Mouse (Mus musculus): Measurements from ENCODE around the gene Il3ra. TPM values are rescaled to one million over a fixed set of nuclear protein-coding genes. Genes with fewer than 3 reads are reported as not detected.
A peak's percentile ranks its signal among the peaks of the same experiment; 100 is the strongest.

Gene Il3ra
- polyA plus RNA-seq, 1 experiment from 2014 or later = 2.0 TPM

GRCm38 (mm10) chr14:14350263-14351147 lies 4.4 kb downstream of the Il3ra start:
- DNase-seq (ENCODE audit: low spot score) = no peak
- H3K9me3 ChIP-seq (replicated peaks) = peaks cover 89% of the 10 kb centered on the region

GRCm38 (mm10) chr14:14351148-14351455 lies 5.0 kb downstream of the Il3ra start:
- peaks cover 40% of the 10 kb centered on the region for H3K36me3 ChIP-seq
- H3K27me3 ChIP-seq (ENCODE audit: low read depth, poor library complexity, severe bottlenecking) = no peaks in the 10 kb centered on the region
- no peak for DNase-seq (ENCODE audit: low spot score)
- H3K27ac ChIP-seq (replicated peaks) = no peak overlapping the region
- WGBS = 99% methylated on average over 7 of the region's 7 CpGs
- H3K4me3 ChIP-seq = no peak overlapping the region
- H3K9me3 ChIP-seq (replicated peaks) = peaks cover 94% of the 10 kb centered on the region
- H3K4me1 ChIP-seq = peaks cover 7% of the 10 kb centered on the region; the same call in 1 of the 2 replicates

More at GRCm38 (mm10) chr14:14350263-14351147, 4.4 kb downstream of the Il3ra start:
- H3K27ac ChIP-seq (replicated peaks) = no peak overlapping the region
- peaks cover 9% of the 10 kb centered on the region; the same call in 1 of the 2 replicates for H3K4me1 ChIP-seq
- H3K4me3 ChIP-seq = no peak overlapping the region
- peaks cover 40% of the 10 kb centered on the region for H3K36me3 ChIP-seq
- WGBS = 94% methylated on average over 29 of the region's 29 CpGs
- no peaks in the 10 kb centered on the region for H3K27me3 ChIP-seq (ENCODE audit: low read depth, poor library complexity, severe bottlenecking)

- Histone ChIP-seq H3K27me3 (ENCODE audit: low read depth, poor library complexity, severe bottlenecking) (no peaks in the 10 kb centered on the region), H3K27ac (replicated peaks) (no peak overlapping the region), H3K36me3 (peaks cover 40% of the 10 kb centered on the region), H3K9me3 (replicated peaks) (peaks cover 91% of the 10 kb centered on the region), H3K4me3 (no peak overlapping the region), H3K4me1 (peaks cover under 1% of the 10 kb centered on the region; the same call in 1 of the 2 replicates)
- DNase-seq (ENCODE audit: low spot score) = peak; percentile 20
- WGBS = 92% methylated on average over 9 of the region's 9 CpGs
These were observed 5.9 kb downstream of the Il3ra start for GRCm38 (mm10) chr14:14351721-14352590.

GRCm38 (mm10) chr14:14352606-14353005 lies 6.5 kb downstream of the Il3ra start:
- Histone ChIP-seq H3K4me3 (no peak overlapping the region), H3K9me3 (replicated peaks) (peaks cover 84% of the 10 kb centered on the region), H3K27ac (replicated peaks) (no peak overlapping the region), H3K4me1 (no peaks in the 10 kb centered on the region), H3K27me3 (ENCODE audit: low read depth, poor library complexity, severe bottlenecking) (no peaks in the 10 kb centered on the region), H3K36me3 (peaks cover 34% of the 10 kb centered on the region)
- peak; percentile 29 for DNase-seq (ENCODE audit: low spot score)
- 85% methylated on average over 6 of the region's 6 CpGs for WGBS

GRCm38 (mm10) chr14:14353081-14353732 lies 7.1 kb downstream of the Il3ra start:
- peaks cover 78% of the 10 kb centered on the region for H3K9me3 ChIP-seq (replicated peaks)
- H3K4me1 ChIP-seq = no peaks in the 10 kb centered on the region
- no peak overlapping the region for H3K4me3 ChIP-seq
- WGBS = 97% methylated on average over 7 of the region's 7 CpGs
- peaks cover 29% of the 10 kb centered on the region for H3K36me3 ChIP-seq
- peak; percentile 25 for DNase-seq (ENCODE audit: low spot score)
- no peaks in the 10 kb centered on the region for H3K27me3 ChIP-seq (ENCODE audit: low read depth, poor library complexity, severe bottlenecking)
- H3K27ac ChIP-seq (replicated peaks) = no peak overlapping the region

GRCm38 (mm10) chr14:14353740-14354510 lies 7.8 kb downstream of the Il3ra start:
- 92% methylated on average over 8 of the region's 8 CpGs for WGBS
- Histone ChIP-seq H3K36me3 (peaks cover 24% of the 10 kb centered on the region), H3K9me3 (replicated peaks) (peaks cover 71% of the 10 kb centered on the region), H3K4me3 (no peak overlapping the region), H3K27ac (replicated peaks) (no peak overlapping the region), H3K27me3 (ENCODE audit: low read depth, poor library complexity, severe bottlenecking) (no peaks in the 10 kb centered on the region), H3K4me1 (no peaks in the 10 kb centered on the region)
- DNase-seq (ENCODE audit: low spot score) = peak; percentile 38

- no peak overlapping the region for H3K27ac ChIP-seq (replicated peaks)
- H3K4me1 ChIP-seq = no peaks in the 10 kb centered on the region
- peaks cover 16% of the 10 kb centered on the region for H3K36me3 ChIP-seq
- no peak overlapping the region for H3K4me3 ChIP-seq
- no peaks in the 10 kb centered on the region for H3K27me3 ChIP-seq (ENCODE audit: low read depth, poor library complexity, severe bottlenecking)
- DNase-seq (ENCODE audit: low spot score) = peak; percentile 27
- peaks cover 63% of the 10 kb centered on the region for H3K9me3 ChIP-seq (replicated peaks)
- 96% methylated on average over 13 of the region's 13 CpGs for WGBS
These were observed 8.7 kb downstream of the Il3ra start for GRCm38 (mm10) chr14:14354511-14355359.

- Histone ChIP-seq H3K4me3 (no peak overlapping the region), H3K9me3 (replicated peaks) (peaks cover 57% of the 10 kb centered on the region), H3K36me3 (peaks cover 11% of the 10 kb centered on the region), H3K4me1 (no peaks in the 10 kb centered on the region), H3K27ac (replicated peaks) (no peak overlapping the region), H3K27me3 (ENCODE audit: low read depth, poor library complexity, severe bottlenecking) (no peaks in the 10 kb centered on the region)
- DNase-seq (ENCODE audit: low spot score) = peak; percentile 12
- WGBS = 92% methylated on average over 8 of the region's 8 CpGs
These were observed 9.2 kb downstream of the Il3ra start for GRCm38 (mm10) chr14:14355360-14355646.

GRCm38 (mm10) chr14:14395535-14395934 lies 49.5 kb downstream of the Il3ra start:
- H3K36me3 ChIP-seq = no peaks in the 10 kb centered on the region
- H3K27ac ChIP-seq (replicated peaks) = no peak overlapping the region
- DNase-seq (ENCODE audit: low spot score) = no peak
- H3K9me3 ChIP-seq (replicated peaks) = peaks cover 13% of the 10 kb centered on the region; the same call in 1 of the 2 replicates
- 100% methylated on average over 1 of the region's 1 CpGs for WGBS
- H3K4me1 ChIP-seq = no peaks in the 10 kb centered on the region
- H3K4me3 ChIP-seq = no peak overlapping the region
- H3K27me3 ChIP-seq (ENCODE audit: low read depth, poor library complexity, severe bottlenecking) = no peaks in the 10 kb centered on the region

GRCm38 (mm10) chr14:14400998-14401397 lies 54.9 kb downstream of the Il3ra start, which contains the start of gene Olfr721-ps1:
Gene Olfr721-ps1, plus strand, starts transcription at chr14:14401298.
- no peak within 1 kb of the TSS for H3K4me3 ChIP-seq
- H3K27ac ChIP-seq (replicated peaks) = no peak within 1 kb of the TSS
- 86% methylated on average over 2 of the region's 2 CpGs for WGBS
- DNase-seq (ENCODE audit: low spot score) = no peak
- no peaks in the 10 kb centered on the region for H3K36me3 ChIP-seq
- peaks cover 11% of the 10 kb centered on the region; the same call in 1 of the 2 replicates for H3K9me3 ChIP-seq (replicated peaks)
- H3K27me3 ChIP-seq (ENCODE audit: low read depth, poor library complexity, severe bottlenecking) = no peaks in the 10 kb centered on the region
- no peaks in the 10 kb centered on the region for H3K4me1 ChIP-seq

Measured in midbrain, embryonic 10.5 days (tissue).